Mouse (Mus musculus) lung, adult 2 months (tissue): Measurements from ENCODE around the gene Hoxa7. TPM values are rescaled to one million over a fixed set of nuclear protein-coding genes. Genes with fewer than 3 reads are reported as not detected.

Source experiments
- DNase-seq: peaks from one replicate; pipeline ENCODE4 v3.0.0; 2022
- H3K4me1 ChIP-seq: fragments of 200-500 bp; 2 replicates; pipeline ENCODE4 v1.6.1; 2011; ENCODE audit warnings: low read length; ENCODE audit not compliant: control insufficient read depth, insufficient read depth
- H3K4me3 ChIP-seq: fragments of 200-500 bp; replicated peaks from 2 replicates; pipeline ENCODE3; 2011; ENCODE audit warnings: low read depth, mild to moderate bottlenecking, control low read depth, low read length; ENCODE audit errors: extremely low read depth
- CTCF ChIP-seq: fragments of 200-500 bp; IDR thresholded peaks from 2 replicates; pipeline ENCODE4 v1.5.1; 2011; ENCODE audit warnings: mild to moderate bottlenecking, low read length, control low read depth; ENCODE audit not compliant: insufficient read depth
- POLR2A ChIP-seq: fragments of 200-500 bp; IDR thresholded peaks from 2 replicates; pipeline ENCODE4 v1.6.1; 2011; ENCODE audit warnings: low read depth, mild to moderate bottlenecking, control low read depth, low read length, borderline replicate concordance; ENCODE audit errors: extremely low read depth
- WGBS: fragments of 180-500 bp; shearing (Covaris S2); methylation state at CpG from one replicate; pipeline ENCODE4 v1.1.7; 2018; 5-methylcytosine and 5-hydroxymethylcytosine counted together
- polyA plus RNA-seq: library from polyadenylated mRNA; depleted of rRNA; stranded (reverse); fragments of >200 nt; gene quantifications from 2 replicates; pipeline ENCODE4 v1.2.3, GENCODE M21; 2012

Hoxa7 gene
- polyA plus RNA-seq, 1 experiment, result 6.6 TPM

GRCm38 (mm10) chr6:52241001-52241621, 19.5 kb upstream of the Hoxa7 start:
- no peak for TF ChIP-seq CTCF
- no peak for TF ChIP-seq POLR2A
- Histone ChIP-seq H3K4me3 (no peak overlapping the region), H3K4me1 (no peaks in the 10 kb centered on the region; the same call in 1 of the 2 replicates)
- DNase-seq, result no peak
- WGBS, result 11% methylated on average over 9 of the region's 9 CpGs

- Histone ChIP-seq H3K4me1 (no peaks in the 10 kb centered on the region), H3K4me3 (no peak within 1 kb of the TSS)
- DNase-seq, result no peak
- TF ChIP-seq POLR2A, result no peak
- peak; percentile 61 for TF ChIP-seq CTCF
- 6% methylated on average over 35 of the region's 35 CpGs for WGBS
These were observed 18.8 kb upstream of the Hoxa7 start, which contains the start of gene Hoxa10 for GRCm38 (mm10) chr6:52240389-52241000. TSS of gene Hoxa10 (minus strand) at chr6:52240854.

GRCm38 (mm10) chr6:52239625-52240388, 18.2 kb upstream of the Hoxa7 start:
- TF ChIP-seq CTCF (no peak), POLR2A (no peak)
- WGBS, result 5% methylated on average over 30 of the region's 30 CpGs
- no peak overlapping the region for H3K4me3 ChIP-seq
- no peak for DNase-seq
- H3K4me1 ChIP-seq, result no peaks in the 10 kb centered on the region

GRCm38 (mm10) chr6:52238976-52239375, 17.3 kb upstream of the Hoxa7 start:
- WGBS, result 16% methylated on average over 7 of the region's 7 CpGs
- Histone ChIP-seq H3K4me3 (no peak overlapping the region), H3K4me1 (no peaks in the 10 kb centered on the region)
- DNase-seq, result no peak
- no peak for TF ChIP-seq CTCF
- TF ChIP-seq POLR2A, result no peak

GRCm38 (mm10) chr6:52238155-52238545, 16.5 kb upstream of the Hoxa7 start:
- DNase-seq, result no peak
- 12% methylated on average over 7 of the region's 7 CpGs for WGBS
- TF ChIP-seq POLR2A (no peak), CTCF (no peak)
- Histone ChIP-seq H3K4me1 (no peaks in the 10 kb centered on the region), H3K4me3 (no peak overlapping the region)

- 28% methylated on average over 10 of the region's 10 CpGs for WGBS
- Histone ChIP-seq H3K4me1 (no peaks in the 10 kb centered on the region), H3K4me3 (no peak overlapping the region)
- TF ChIP-seq POLR2A, result no peak
- no peak for TF ChIP-seq CTCF
- DNase-seq, result no peak
These were observed 15.9 kb upstream of the Hoxa7 start for GRCm38 (mm10) chr6:52237346-52238154.

GRCm38 (mm10) chr6:52236806-52237205, 15.2 kb upstream of the Hoxa7 start:
- 32% methylated on average over 3 of the region's 3 CpGs for WGBS
- no peak for TF ChIP-seq CTCF
- TF ChIP-seq POLR2A, result no peak
- DNase-seq, result no peak
- Histone ChIP-seq H3K4me3 (no peak overlapping the region), H3K4me1 (no peaks in the 10 kb centered on the region)

- WGBS, result 38% methylated on average over 6 of the region's 6 CpGs
- no peak for DNase-seq
- Histone ChIP-seq H3K4me1 (no peaks in the 10 kb centered on the region), H3K4me3 (no peak overlapping the region)
- no peak for TF ChIP-seq CTCF
- no peak for TF ChIP-seq POLR2A
These were observed 14.2 kb upstream of the Hoxa7 start for GRCm38 (mm10) chr6:52235866-52236265.

- Histone ChIP-seq H3K4me3 (no peak overlapping the region), H3K4me1 (no peaks in the 10 kb centered on the region)
- DNase-seq, result no peak
- 35% methylated on average over 9 of the region's 9 CpGs for WGBS
- TF ChIP-seq POLR2A (no peak), CTCF (no peak)
These were observed 13.6 kb upstream of the Hoxa7 start for GRCm38 (mm10) chr6:52235267-52235666.
